Mouse (Mus musculus): Measurements from ENCODE around the gene Gng7. TPM values are rescaled to one million over a fixed set of nuclear protein-coding genes. Genes with fewer than 3 reads are reported as not detected.

Gene Gng7
- polyA plus RNA-seq, 1 experiment from 2014 or later: 6.0 TPM

GRCm38 (mm10) chr10:80970159-80970558 is 44.6 kb downstream of the Gng7 start:
- Histone ChIP-seq H3K27me3 (ENCODE audit: low read depth, poor library complexity, severe bottlenecking) (no peaks in the 10 kb centered on the region), H3K4me3 (no peak overlapping the region), H3K36me3 (no peaks in the 10 kb centered on the region), H3K9me3 (replicated peaks) (peaks cover 5% of the 10 kb centered on the region; the same call in 1 of the 2 replicates), H3K4me1 (no peaks in the 10 kb centered on the region), H3K27ac (replicated peaks) (no peak overlapping the region)
- 85% methylated on average over 8 of the region's 8 CpGs for WGBS
- DNase-seq (ENCODE audit: low spot score): no peak

- no peak for DNase-seq (ENCODE audit: low spot score)
- no peaks in the 10 kb centered on the region for H3K36me3 ChIP-seq
- H3K9me3 ChIP-seq (replicated peaks): peaks cover 5% of the 10 kb centered on the region; the same call in 1 of the 2 replicates
- no peaks in the 10 kb centered on the region for H3K27me3 ChIP-seq (ENCODE audit: low read depth, poor library complexity, severe bottlenecking)
- H3K4me1 ChIP-seq: peaks cover 4% of the 10 kb centered on the region; the same call in 1 of the 2 replicates
- no peak overlapping the region for H3K4me3 ChIP-seq
- whole genome bisulfite sequencing: 79% methylated on average over 3 of the region's 3 CpGs
- no peak overlapping the region for H3K27ac ChIP-seq (replicated peaks)
Observed at GRCm38 (mm10) chr10:80969298-80969697, 45.4 kb downstream of the Gng7 start.

- DNase-seq (ENCODE audit: low spot score): no peak
- no peak overlapping the region for H3K27ac ChIP-seq (replicated peaks)
- H3K27me3 ChIP-seq (ENCODE audit: low read depth, poor library complexity, severe bottlenecking): no peaks in the 10 kb centered on the region
- no peak overlapping the region for H3K4me3 ChIP-seq
- peaks cover 5% of the 10 kb centered on the region; the same call in 1 of the 2 replicates for H3K9me3 ChIP-seq (replicated peaks)
- H3K4me1 ChIP-seq: peaks cover 16% of the 10 kb centered on the region
- 86% methylated on average over 4 of the region's 4 CpGs for WGBS
- no peaks in the 10 kb centered on the region for H3K36me3 ChIP-seq
Observed at GRCm38 (mm10) chr10:80968106-80968505, 46.6 kb downstream of the Gng7 start.

- 64% methylated on average over 3 of the region's 3 CpGs for WGBS
- Histone ChIP-seq H3K36me3 (no peaks in the 10 kb centered on the region), H3K9me3 (replicated peaks) (peaks cover 5% of the 10 kb centered on the region; the same call in 1 of the 2 replicates), H3K4me3 (no peak overlapping the region), H3K4me1 (peaks cover 24% of the 10 kb centered on the region), H3K27me3 (ENCODE audit: low read depth, poor library complexity, severe bottlenecking) (no peaks in the 10 kb centered on the region), H3K27ac (replicated peaks) (no peak overlapping the region)
- no peak for DNase-seq (ENCODE audit: low spot score)
Observed at GRCm38 (mm10) chr10:80967101-80967656, 47.6 kb downstream of the Gng7 start.

GRCm38 (mm10) chr10:80966296-80966695 is 48.4 kb downstream of the Gng7 start:
- Histone ChIP-seq H3K4me3 (no peak overlapping the region), H3K4me1 (peaks cover 33% of the 10 kb centered on the region), H3K27me3 (ENCODE audit: low read depth, poor library complexity, severe bottlenecking) (no peaks in the 10 kb centered on the region), H3K9me3 (replicated peaks) (peaks cover 4% of the 10 kb centered on the region; the same call in 1 of the 2 replicates), H3K27ac (replicated peaks) (no peak overlapping the region), H3K36me3 (no peaks in the 10 kb centered on the region)
- WGBS: 65% methylated on average over 12 of the region's 12 CpGs
- DNase-seq (ENCODE audit: low spot score): no peak

- peaks cover 46% of the 10 kb centered on the region for H3K4me1 ChIP-seq
- H3K27me3 ChIP-seq (ENCODE audit: low read depth, poor library complexity, severe bottlenecking): no peaks in the 10 kb centered on the region
- 72% methylated on average over 12 of the region's 12 CpGs for WGBS
- no peak for DNase-seq (ENCODE audit: low spot score)
- no peak overlapping the region for H3K4me3 ChIP-seq
- peak overlapping the region; percentile 43; the same call in 1 of the 2 replicates for H3K27ac ChIP-seq (replicated peaks)
- H3K9me3 ChIP-seq (replicated peaks): no peaks in the 10 kb centered on the region
- H3K36me3 ChIP-seq: no peaks in the 10 kb centered on the region
Observed at GRCm38 (mm10) chr10:80963031-80963975, 51.4 kb downstream of the Gng7 start.

GRCm38 (mm10) chr10:80962585-80962984 is 52.2 kb downstream of the Gng7 start:
- 80% methylated on average over 5 of the region's 5 CpGs for WGBS
- H3K4me3 ChIP-seq: no peak overlapping the region
- no peak overlapping the region for H3K27ac ChIP-seq (replicated peaks)
- no peaks in the 10 kb centered on the region for H3K27me3 ChIP-seq (ENCODE audit: low read depth, poor library complexity, severe bottlenecking)
- H3K9me3 ChIP-seq (replicated peaks): no peaks in the 10 kb centered on the region
- no peak for DNase-seq (ENCODE audit: low spot score)
- H3K36me3 ChIP-seq: no peaks in the 10 kb centered on the region
- H3K4me1 ChIP-seq: peaks cover 46% of the 10 kb centered on the region

GRCm38 (mm10) chr10:80962051-80962472 is 52.7 kb downstream of the Gng7 start:
- 59% methylated on average over 10 of the region's 10 CpGs for WGBS
- no peaks in the 10 kb centered on the region for H3K9me3 ChIP-seq (replicated peaks)
- H3K36me3 ChIP-seq: no peaks in the 10 kb centered on the region
- H3K27me3 ChIP-seq (ENCODE audit: low read depth, poor library complexity, severe bottlenecking): no peaks in the 10 kb centered on the region
- H3K27ac ChIP-seq (replicated peaks): peak overlapping the region; percentile 72
- no peak overlapping the region for H3K4me3 ChIP-seq
- no peak for DNase-seq (ENCODE audit: low spot score)
- H3K4me1 ChIP-seq: peaks cover 46% of the 10 kb centered on the region

GRCm38 (mm10) chr10:80960551-80961508 is 53.9 kb downstream of the Gng7 start:
- peak; percentile 58 for DNase-seq (ENCODE audit: low spot score)
- peak overlapping the region; percentile 72 for H3K27ac ChIP-seq (replicated peaks)
- no peaks in the 10 kb centered on the region for H3K9me3 ChIP-seq (replicated peaks)
- WGBS: 12% methylated on average over 16 of the region's 16 CpGs
- H3K4me1 ChIP-seq: peaks cover 46% of the 10 kb centered on the region
- H3K27me3 ChIP-seq (ENCODE audit: low read depth, poor library complexity, severe bottlenecking): no peaks in the 10 kb centered on the region
- H3K4me3 ChIP-seq: peak overlapping the region; percentile 18
- no peaks in the 10 kb centered on the region for H3K36me3 ChIP-seq

GRCm38 (mm10) chr10:80958979-80959637 is 55.6 kb downstream of the Gng7 start:
- no peak overlapping the region for H3K27ac ChIP-seq (replicated peaks)
- H3K9me3 ChIP-seq (replicated peaks): no peaks in the 10 kb centered on the region
- H3K4me1 ChIP-seq: peaks cover 43% of the 10 kb centered on the region
- H3K4me3 ChIP-seq: no peak overlapping the region
- H3K27me3 ChIP-seq (ENCODE audit: low read depth, poor library complexity, severe bottlenecking): no peaks in the 10 kb centered on the region
- H3K36me3 ChIP-seq: no peaks in the 10 kb centered on the region
- 91% methylated on average over 5 of the region's 5 CpGs for WGBS
- DNase-seq (ENCODE audit: low spot score): no peak

GRCm38 (mm10) chr10:80957791-80958190 is 57.0 kb downstream of the Gng7 start:
- Histone ChIP-seq H3K9me3 (replicated peaks) (no peaks in the 10 kb centered on the region), H3K4me3 (no peak overlapping the region), H3K27ac (replicated peaks) (no peak overlapping the region), H3K4me1 (peaks cover 30% of the 10 kb centered on the region), H3K36me3 (no peaks in the 10 kb centered on the region), H3K27me3 (ENCODE audit: low read depth, poor library complexity, severe bottlenecking) (peaks cover 8% of the 10 kb centered on the region; the same call in 1 of the 2 replicates)
- no peak for DNase-seq (ENCODE audit: low spot score)
- 72% methylated on average over 4 of the region's 4 CpGs for WGBS

GRCm38 (mm10) chr10:80956901-80957300 is 57.8 kb downstream of the Gng7 start:
- DNase-seq (ENCODE audit: low spot score): no peak
- Histone ChIP-seq H3K27me3 (ENCODE audit: low read depth, poor library complexity, severe bottlenecking) (peaks cover 12% of the 10 kb centered on the region; the same call in 1 of the 2 replicates), H3K36me3 (no peaks in the 10 kb centered on the region), H3K4me3 (no peak overlapping the region), H3K27ac (replicated peaks) (no peak overlapping the region), H3K9me3 (replicated peaks) (no peaks in the 10 kb centered on the region), H3K4me1 (peaks cover 22% of the 10 kb centered on the region)
- 83% methylated on average over 6 of the region's 6 CpGs for WGBS
